8 mouse cellular contexts compared by ENCODE assay signal in the genomic region with DNA sequence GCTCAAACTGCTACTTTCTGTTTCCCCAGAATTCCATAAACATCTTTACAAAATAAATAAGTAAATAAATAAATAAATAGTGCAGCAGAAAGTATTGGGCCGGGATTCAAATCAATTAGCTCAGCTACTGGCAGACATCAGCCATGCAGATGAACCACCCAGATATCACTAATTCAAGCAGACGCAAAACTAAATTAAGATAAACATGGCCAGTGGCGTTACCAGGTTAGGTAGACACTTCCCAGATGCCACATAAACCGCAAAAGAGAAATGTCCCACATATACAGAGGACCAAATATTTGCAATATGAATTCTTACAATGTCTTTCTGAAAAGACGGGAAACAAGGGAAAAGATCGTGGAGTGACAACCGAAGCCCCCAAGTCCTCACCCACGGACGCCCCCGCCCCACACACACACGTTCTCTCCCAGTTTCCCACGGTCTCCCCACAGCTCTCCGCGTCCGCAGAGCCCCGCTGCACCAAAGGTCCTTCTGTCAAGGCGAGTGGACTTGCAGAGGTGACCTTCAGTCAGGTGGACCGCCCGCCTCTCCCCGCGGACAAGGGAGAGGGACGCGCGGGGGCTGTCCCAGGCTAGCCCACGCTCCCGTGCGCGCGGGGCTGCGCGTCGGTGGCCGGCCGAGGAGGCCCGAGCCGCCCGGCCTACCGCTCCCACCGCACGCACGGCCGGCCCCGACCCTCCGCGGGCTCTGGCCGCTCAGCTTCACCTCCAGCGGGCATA. TPM values are rescaled to one million over a fixed set of nuclear protein-coding genes. Genes with fewer than 3 reads are reported as not detected.
A peak's percentile ranks its signal among the peaks of the same experiment; 100 is the strongest.
DNase-seq lines count a peak whose midpoint lies in the region; ATAC-seq lines count a peak whose summit lies in the region.

No protein-coding gene starts in this region.

- H3K9ac ChIP-seq in intestine, embryonic 16.5 days (ENCODE audit: low read depth, low read length) = peak overlapping the region; percentile 96
- peak overlapping the region; percentile 97 for H3K9ac ChIP-seq in liver, embryonic 13.5 days

- peak overlapping the region; percentile 97 for H3K27ac ChIP-seq in intestine, embryonic 16.5 days (ENCODE audit: low read length)
- peak overlapping the region; percentile 92 for H3K27ac ChIP-seq in liver, embryonic 13.5 days

- ATAC-seq in intestine, embryonic 16.5 days = peak; percentile 31
- peak; percentile 30 for ATAC-seq in liver, embryonic 13.5 days (ENCODE audit: low read depth)

- H3K4me2 ChIP-seq in intestine, embryonic 16.5 days (ENCODE audit: low read depth, low read length) = peak overlapping the region; percentile 78
- H3K4me2 ChIP-seq in liver, embryonic 13.5 days = peak overlapping the region; percentile 94

- peak overlapping the region; percentile 97 for H3K4me3 ChIP-seq in intestine, embryonic 16.5 days (ENCODE audit: low read length)
- H3K4me3 ChIP-seq in liver, embryonic 13.5 days (replicated peaks) = peak overlapping the region; percentile 96

- no peaks in the 10 kb centered on the region for H3K27me3 ChIP-seq in intestine, embryonic 16.5 days (replicated peaks; ENCODE audit: control insufficient read depth, insufficient read depth, low read length)
- no peaks in the 10 kb centered on the region for H3K27me3 ChIP-seq in liver, embryonic 13.5 days

- no peaks in the 10 kb centered on the region for H3K9me3 ChIP-seq in intestine, embryonic 16.5 days (ENCODE audit: control insufficient read depth, low read length)
- H3K9me3 ChIP-seq in liver, embryonic 13.5 days (replicated peaks) = no peaks in the 10 kb centered on the region

- H3K36me3 ChIP-seq in intestine, embryonic 16.5 days (ENCODE audit: control insufficient read depth, insufficient read depth, low read length) = peaks cover 9% of the 10 kb centered on the region
- H3K36me3 ChIP-seq in liver, embryonic 13.5 days = peaks cover 32% of the 10 kb centered on the region

- DNase-seq in spleen, adult 12 weeks (ENCODE audit: low spot score) = peak; percentile 21
- DNase-seq in spleen, postnatal 36 days (ENCODE audit: low spot score in 2 of 2) = no peak
- peak; percentile 68 for DNase-seq in cerebellum, adult 11-12 months
- peak; percentile 17 for DNase-seq in forelimb bud, embryonic 11.5 days (ENCODE audit: low read depth, low spot score)
- peak; percentile 29 for DNase-seq in liver, embryonic 13.5 days
- peak; percentile 26 for DNase-seq in naive thymus-derived CD4-positive, alpha-beta T cell, adult 2 months (ENCODE audit: low read depth)
- no peak for DNase-seq in urinary bladder, postnatal 25 days (ENCODE audit: low spot score)

- 1% methylated on average over 42 of the region's 47 CpGs for WGBS in intestine, embryonic 16.5 days
- WGBS in liver, embryonic 13.5 days (ENCODE audit: insufficient replicate concordance) = under 1% methylated on average over 47 of the region's 47 CpGs

- peaks cover 11% of the 10 kb centered on the region; the same call in 1 of the 2 replicates for H3K4me1 ChIP-seq in intestine, embryonic 16.5 days (ENCODE audit: control insufficient read depth, insufficient read depth, low read length)
- peaks cover 52% of the 10 kb centered on the region for H3K4me1 ChIP-seq in liver, embryonic 13.5 days (replicated peaks)

RNA-seq across cellular contexts. Expression of gene Grsf1, which starts 1.1 kb away (rescaled TPM):
- 11.7 and 23.9 TPM in 2 replicates for polyA plus RNA-seq in intestine, embryonic 16.5 days (2015; fragmentation: Nextera tagmentation; extraction: Ambion mirVana)
- 29.5 and 30.7 TPM in 2 replicates for polyA plus RNA-seq in liver, embryonic 13.5 days (2015; fragmentation: Nextera tagmentation; extraction: Ambion mirVana)

RNA-seq across cellular contexts. Expression of gene Mob1b, which starts 45.8 kb away (rescaled TPM):
- 8.7 and 10.3 TPM in 2 replicates for polyA plus RNA-seq in intestine, embryonic 16.5 days (2015; fragmentation: Nextera tagmentation; extraction: Ambion mirVana)
- polyA plus RNA-seq in liver, embryonic 13.5 days (2015; fragmentation: Nextera tagmentation; extraction: Ambion mirVana) = 8.8 and 11.4 TPM in 2 replicates

Comparison
In these comparisons a context has a peak if more than half of its experiments do, and no peak if none do; other contexts are left out.
1. DNase-seq: peak in spleen, adult 12 weeks (single experiment), cerebellum, adult 11-12 months (single experiment), forelimb bud, embryonic 11.5 days (single experiment), liver, embryonic 13.5 days (single experiment) and naive thymus-derived CD4-positive, alpha-beta T cell, adult 2 months (single experiment); none in spleen, postnatal 36 days (0 of 2) and urinary bladder, postnatal 25 days (single experiment).